Mouse (Mus musculus) embryonic fibroblast, embryonic 13.5 days (primary cell): ENCODE measurements around the gene Fas. TPM values are rescaled to one million over a fixed set of nuclear protein-coding genes. Genes with fewer than 3 reads are reported as not detected.

Experiments used
- H3K27ac ChIP-seq: 2 replicates; pipeline ENCODE4 v1.5.1; 2012; ENCODE audit warnings: low read length, control low read depth, inconsistent platforms; ENCODE audit not compliant: insufficient read depth
- H3K4me1 ChIP-seq: 2 replicates; pipeline ENCODE4 v1.6.1; 2011; ENCODE audit warnings: low read length; ENCODE audit not compliant: control insufficient read depth, insufficient read depth
- H3K4me3 ChIP-seq: 2 replicates; pipeline ENCODE4 v1.5.1; 2011; ENCODE audit warnings: mild to moderate bottlenecking, control low read depth, low read length; ENCODE audit not compliant: insufficient read depth
- CTCF ChIP-seq: IDR thresholded peaks from 2 replicates; pipeline ENCODE4 v1.5.1; 2011; ENCODE audit warnings: mild to moderate bottlenecking, control low read depth, low read length, moderate library complexity, borderline replicate concordance; ENCODE audit not compliant: insufficient read depth
- POLR2A ChIP-seq: IDR thresholded peaks from 2 replicates; pipeline ENCODE4 v1.6.1; 2011; ENCODE audit warnings: low read depth, mild to moderate bottlenecking, control low read depth, low read length, moderate library complexity
- polyA plus RNA-seq: library from polyadenylated mRNA; stranded (reverse); fragments of >200 nt; gene quantifications from 2 replicates; pipeline ENCODE4 v1.2.4, GENCODE M21; 2011; ENCODE audit warnings: low read depth; ENCODE audit not compliant: missing spikeins, insufficient read length

Fas gene
- polyA plus RNA-seq, 1 experiment = 27.9 TPM

GRCm38 (mm10) chr19:34293376-34293947, 3.0 kb downstream of the Fas start:
- Histone ChIP-seq H3K4me3 (no peak overlapping the region), H3K4me1 (no peaks in the 10 kb centered on the region), H3K27ac (no peak overlapping the region)
- TF ChIP-seq POLR2A (no peak), CTCF (no peak)

GRCm38 (mm10) chr19:34295442-34295841, 5.0 kb downstream of the Fas start:
- H3K4me1 ChIP-seq = no peaks in the 10 kb centered on the region
- no peak overlapping the region for H3K4me3 ChIP-seq
- H3K27ac ChIP-seq = no peak overlapping the region
- TF ChIP-seq POLR2A (no peak), CTCF (no peak)

- peaks cover 4% of the 10 kb centered on the region for H3K4me1 ChIP-seq
- no peak overlapping the region for H3K27ac ChIP-seq
- H3K4me3 ChIP-seq = no peak overlapping the region
- TF ChIP-seq POLR2A = no peak
- no peak for TF ChIP-seq CTCF
Observed at GRCm38 (mm10) chr19:34298531-34298930, 8.1 kb downstream of the Fas start.

GRCm38 (mm10) chr19:34299229-34299628, 8.8 kb downstream of the Fas start:
- no peak overlapping the region for H3K27ac ChIP-seq
- H3K4me1 ChIP-seq = peaks cover 4% of the 10 kb centered on the region
- no peak for TF ChIP-seq CTCF
- no peak for TF ChIP-seq POLR2A
- no peak overlapping the region for H3K4me3 ChIP-seq

- TF ChIP-seq POLR2A (no peak), CTCF (no peak)
- H3K27ac ChIP-seq = no peak overlapping the region
- H3K4me1 ChIP-seq = peaks cover 13% of the 10 kb centered on the region
- no peak overlapping the region for H3K4me3 ChIP-seq
Observed at GRCm38 (mm10) chr19:34300430-34300829, 10.0 kb downstream of the Fas start.

GRCm38 (mm10) chr19:34304917-34305316, 14.5 kb downstream of the Fas start:
- no peak for TF ChIP-seq POLR2A
- TF ChIP-seq CTCF = no peak
- H3K4me3 ChIP-seq = no peak overlapping the region
- peak overlapping the region; percentile 70 for H3K27ac ChIP-seq
- H3K4me1 ChIP-seq = peaks cover 13% of the 10 kb centered on the region

GRCm38 (mm10) chr19:34306794-34307193, 16.3 kb downstream of the Fas start:
- no peak for TF ChIP-seq POLR2A
- TF ChIP-seq CTCF = no peak
- no peak overlapping the region for H3K4me3 ChIP-seq
- no peak overlapping the region for H3K27ac ChIP-seq
- peaks cover 13% of the 10 kb centered on the region for H3K4me1 ChIP-seq

- H3K4me3 ChIP-seq = no peak overlapping the region
- H3K4me1 ChIP-seq = no peaks in the 10 kb centered on the region
- no peak overlapping the region for H3K27ac ChIP-seq
- TF ChIP-seq CTCF = peak; percentile 17; the same call in 1 of the 2 replicates
- TF ChIP-seq POLR2A = no peak
Observed at GRCm38 (mm10) chr19:34312151-34312728, 21.8 kb downstream of the Fas start.

GRCm38 (mm10) chr19:34328051-34328450, 37.6 kb downstream of the Fas start:
- H3K4me1 ChIP-seq = no peaks in the 10 kb centered on the region
- TF ChIP-seq CTCF (no peak), POLR2A (no peak)
- no peak overlapping the region for H3K4me3 ChIP-seq
- no peak overlapping the region for H3K27ac ChIP-seq

- H3K27ac ChIP-seq = no peak overlapping the region
- no peaks in the 10 kb centered on the region for H3K4me1 ChIP-seq
- no peak overlapping the region for H3K4me3 ChIP-seq
- TF ChIP-seq POLR2A (no peak), CTCF (peak; percentile 78)
Observed at GRCm38 (mm10) chr19:34334300-34334699, 43.8 kb downstream of the Fas start.
